Mouse (Mus musculus) limb, embryonic 12.5 days (tissue): ENCODE results near the gene Ppp1r3e. TPM values are rescaled to one million over a fixed set of nuclear protein-coding genes. Genes with fewer than 3 reads are reported as not detected.
A peak's percentile ranks its signal among the peaks of the same experiment; 100 is the strongest.

Experiments used
- ATAC-seq: fragments of 200-750 bp; cut with Nextera tagmentation; 2 replicates; pipeline ENCODE4 v1.8.0; 2017; ENCODE audit warnings: low read depth, moderate TSS enrichment; ENCODE audit not compliant: insufficient number of reproducible peaks, insufficient read depth, low FRiP score, low TSS enrichment
- H3K27ac ChIP-seq: fragments of 300-500 bp; sonication (generic); 2 replicates; pipeline ENCODE4 v1.5.1; 2016; ENCODE audit warnings: mild to moderate bottlenecking, moderate library complexity
- H3K27me3 ChIP-seq: fragments of 300-500 bp; sonication (generic); 2 replicates; pipeline ENCODE4 v1.6.1; 2016; ENCODE audit warnings: mild to moderate bottlenecking, moderate library complexity
- H3K36me3 ChIP-seq: fragments of 300-500 bp; sonication (generic); 2 replicates; pipeline ENCODE4 v1.6.1; 2016; ENCODE audit warnings: mild to moderate bottlenecking, moderate library complexity
- H3K4me1 ChIP-seq: fragments of 300-500 bp; sonication (generic); replicated peaks from 2 replicates; pipeline ENCODE4 v1.6.1; 2016
- H3K4me2 ChIP-seq: fragments of 300-500 bp; sonication (generic); 2 replicates; pipeline ENCODE4 v1.6.1; 2016; ENCODE audit warnings: mild to moderate bottlenecking, moderate library complexity
- H3K4me3 ChIP-seq: fragments of 300-500 bp; sonication (generic); replicated peaks from 2 replicates; pipeline ENCODE4 v1.5.1; 2016; ENCODE audit warnings: mild to moderate bottlenecking
- H3K9ac ChIP-seq: fragments of 300-500 bp; sonication (generic); replicated peaks from 2 replicates; pipeline ENCODE4 v1.6.1; 2016; ENCODE audit warnings: mild to moderate bottlenecking, moderate library complexity
- H3K9me3 ChIP-seq: fragments of 300-500 bp; sonication (generic); 2 replicates; pipeline ENCODE4 v1.6.1; 2016; ENCODE audit warnings: mild to moderate bottlenecking, moderate library complexity
- WGBS: fragments of 180-500 bp; shearing (Covaris S2); methylation state at CpG from one replicate; pipeline ENCODE4 v1.1.7; 2016; 5-methylcytosine and 5-hydroxymethylcytosine counted together
- polyA plus RNA-seq: library from polyadenylated mRNA; unstranded; fragments of >200 nt; fragmentation: Nextera tagmentation; extraction: Ambion mirVana; gene quantifications from 2 replicates; pipeline ENCODE4 v1.2.1, GENCODE M21; 2016

Ppp1r3e gene
- polyA plus RNA-seq, 1 experiment from 2014 or later, result not detected

GRCm38 (mm10) chr14:54875844-54876538 is 1.4 kb downstream of the Ppp1r3e start:
- no peak for ATAC-seq
- no peaks in the 10 kb centered on the region for H3K9me3 ChIP-seq
- peak overlapping the region; percentile 75 for H3K9ac ChIP-seq
- H3K36me3 ChIP-seq, result no peaks in the 10 kb centered on the region
- H3K27me3 ChIP-seq, result peaks cover 40% of the 10 kb centered on the region
- no peak overlapping the region; the same call in 1 of the 2 replicates for H3K27ac ChIP-seq
- peak overlapping the region; percentile 74 for H3K4me3 ChIP-seq
- H3K4me2 ChIP-seq, result peak overlapping the region; percentile 99
- 3% methylated on average over 36 of the region's 36 CpGs for WGBS
- peaks cover 15% of the 10 kb centered on the region for H3K4me1 ChIP-seq

- Histone ChIP-seq H3K4me3 (no peak overlapping the region), H3K27me3 (peaks cover 40% of the 10 kb centered on the region), H3K9me3 (no peaks in the 10 kb centered on the region), H3K27ac (no peak overlapping the region), H3K9ac (no peak overlapping the region), H3K36me3 (no peaks in the 10 kb centered on the region), H3K4me2 (no peak overlapping the region), H3K4me1 (peaks cover 15% of the 10 kb centered on the region)
- WGBS, result 76% methylated on average over 3 of the region's 3 CpGs
- no peak for ATAC-seq
These were observed 3.2 kb downstream of the Ppp1r3e start for GRCm38 (mm10) chr14:54874165-54874564.

- Histone ChIP-seq H3K4me3 (no peak within 1 kb of the TSS), H3K4me1 (peaks cover 2% of the 10 kb centered on the region), H3K27ac (no peak within 1 kb of the TSS), H3K27me3 (peaks cover 14% of the 10 kb centered on the region), H3K9ac (no peak within 1 kb of the TSS), H3K4me2 (no peak within 1 kb of the TSS), H3K9me3 (no peaks in the 10 kb centered on the region), H3K36me3 (no peaks in the 10 kb centered on the region)
- WGBS, result 91% methylated on average over 5 of the region's 5 CpGs
- no peak for ATAC-seq
These were observed 6.5 kb downstream of the Ppp1r3e start, which contains the start of gene Homez for GRCm38 (mm10) chr14:54870861-54871260. Gene Homez (minus strand): TSS chr14:54870961.

GRCm38 (mm10) chr14:54868026-54868425 is 9.3 kb downstream of the Ppp1r3e start:
- Histone ChIP-seq H3K4me2 (no peak overlapping the region), H3K4me3 (no peak overlapping the region), H3K27ac (no peak overlapping the region), H3K36me3 (no peaks in the 10 kb centered on the region), H3K9me3 (no peaks in the 10 kb centered on the region), H3K4me1 (no peaks in the 10 kb centered on the region), H3K27me3 (no peaks in the 10 kb centered on the region), H3K9ac (no peak overlapping the region)
- no peak for ATAC-seq
- WGBS, result 76% methylated on average over 4 of the region's 4 CpGs

GRCm38 (mm10) chr14:54866936-54867335 is 10.4 kb downstream of the Ppp1r3e start:
- 60% methylated on average over 5 of the region's 5 CpGs for WGBS

GRCm38 (mm10) chr14:54866268-54866667 is 11.1 kb downstream of the Ppp1r3e start:
- WGBS, result 56% methylated on average over 3 of the region's 3 CpGs
- no peaks in the 10 kb centered on the region for H3K9me3 ChIP-seq
- no peaks in the 10 kb centered on the region for H3K27me3 ChIP-seq
- H3K9ac ChIP-seq, result no peak overlapping the region
- H3K4me2 ChIP-seq, result no peak overlapping the region
- H3K4me3 ChIP-seq, result no peak overlapping the region
- no peak for ATAC-seq
- no peak overlapping the region for H3K27ac ChIP-seq
- H3K36me3 ChIP-seq, result no peaks in the 10 kb centered on the region
- 0 out of 2 replicates have a peak, but pooled peaks cover 4% of the 10 kb centered on the region for H3K4me1 ChIP-seq

More at GRCm38 (mm10) chr14:54866936-54867335, 10.4 kb downstream of the Ppp1r3e start:
- Histone ChIP-seq H3K4me2 (no peak overlapping the region), H3K9me3 (no peaks in the 10 kb centered on the region), H3K27ac (no peak overlapping the region), H3K9ac (no peak overlapping the region), H3K4me3 (no peak overlapping the region), H3K4me1 (0 out of 2 replicates have a peak, but pooled peaks cover 4% of the 10 kb centered on the region), H3K27me3 (no peaks in the 10 kb centered on the region), H3K36me3 (no peaks in the 10 kb centered on the region)
- no peak for ATAC-seq

GRCm38 (mm10) chr14:54865626-54866025 is 11.7 kb downstream of the Ppp1r3e start:
- H3K4me2 ChIP-seq, result no peak overlapping the region
- no peak overlapping the region for H3K9ac ChIP-seq
- 0 out of 2 replicates have a peak, but pooled peaks cover 4% of the 10 kb centered on the region for H3K4me1 ChIP-seq
- no peak overlapping the region for H3K4me3 ChIP-seq
- no peaks in the 10 kb centered on the region for H3K27me3 ChIP-seq
- no peaks in the 10 kb centered on the region for H3K36me3 ChIP-seq
- no peaks in the 10 kb centered on the region for H3K9me3 ChIP-seq
- H3K27ac ChIP-seq, result no peak overlapping the region
- ATAC-seq, result no peak
- WGBS, result 77% methylated on average over 5 of the region's 5 CpGs

- 16% methylated on average over 21 of the region's 21 CpGs for WGBS
- H3K27ac ChIP-seq, result peak overlapping the region; percentile 84
These were observed 12.9 kb downstream of the Ppp1r3e start for GRCm38 (mm10) chr14:54864313-54865036.

GRCm38 (mm10) chr14:54863501-54864312 is 13.6 kb downstream of the Ppp1r3e start:
- WGBS, result under 1% methylated on average over 50 of the region's 56 CpGs
- Histone ChIP-seq H3K27ac (peak overlapping the region; percentile 84), H3K4me2 (peak overlapping the region; percentile 65), H3K4me3 (peak overlapping the region; percentile 94), H3K9ac (peak overlapping the region; percentile 88), H3K9me3 (no peaks in the 10 kb centered on the region), H3K36me3 (no peaks in the 10 kb centered on the region), H3K27me3 (no peaks in the 10 kb centered on the region), H3K4me1 (0 out of 2 replicates have a peak, but pooled peaks cover 4% of the 10 kb centered on the region)
- peak; percentile 100 for ATAC-seq

More at GRCm38 (mm10) chr14:54864313-54865036, 12.9 kb downstream of the Ppp1r3e start:
- ATAC-seq, result peak; percentile 38; the same call in 1 of the 2 replicates
- Histone ChIP-seq H3K36me3 (no peaks in the 10 kb centered on the region), H3K4me2 (peak overlapping the region; percentile 65), H3K27me3 (no peaks in the 10 kb centered on the region), H3K9ac (peak overlapping the region; percentile 88), H3K4me3 (peak overlapping the region; percentile 94), H3K4me1 (0 out of 2 replicates have a peak, but pooled peaks cover 4% of the 10 kb centered on the region), H3K9me3 (no peaks in the 10 kb centered on the region)

- H3K36me3 ChIP-seq, result peaks cover 25% of the 10 kb centered on the region
- H3K27me3 ChIP-seq, result no peaks in the 10 kb centered on the region
- H3K4me3 ChIP-seq, result no peak overlapping the region
- no peak overlapping the region for H3K4me2 ChIP-seq
- 0 out of 2 replicates have a peak, but pooled peaks cover 4% of the 10 kb centered on the region for H3K4me1 ChIP-seq
- 49% methylated on average over 2 of the region's 2 CpGs for WGBS
- no peak overlapping the region for H3K27ac ChIP-seq
- no peaks in the 10 kb centered on the region for H3K9me3 ChIP-seq
- ATAC-seq, result no peak
- H3K9ac ChIP-seq, result no peak overlapping the region
These were observed 16.8 kb downstream of the Ppp1r3e start for GRCm38 (mm10) chr14:54860511-54860910.
